Mouse (Mus musculus): Measurements from ENCODE around the gene Iqgap2.

GRCm38 (mm10) chr13:95887375-95887774 is 4.3 kb downstream of the Iqgap2 start:
- no peak for TF ChIP-seq CTCF (IDR thresholded peaks at IDR 0.05)
- no peak for TF ChIP-seq EP300 (IDR thresholded peaks at IDR 0.05; ENCODE audit: insufficient read depth, low read depth, low read length)

Measured in heart, adult 2 months (tissue).